Mouse (Mus musculus): ENCODE data around the gene Ube3b.
A peak's percentile ranks its signal among the peaks of the same experiment; 100 is the strongest.

Gene Ube3b

GRCm38 (mm10) chr5:114373581-114373980 is 6.8 kb upstream of the Ube3b start:
- DNase-seq (ENCODE audit: low read depth, low spot score), result no peak

- DNase-seq (ENCODE audit: low read depth, low spot score), result no peak
Observed at GRCm38 (mm10) chr5:114374409-114375213, 5.8 kb upstream of the Ube3b start.

GRCm38 (mm10) chr5:114378177-114378920 is 2.1 kb upstream of the Ube3b start:
- no peak for DNase-seq (ENCODE audit: low read depth, low spot score)

- DNase-seq (ENCODE audit: low read depth, low spot score), result no peak
Observed at GRCm38 (mm10) chr5:114378936-114379335, 1.5 kb upstream of the Ube3b start.

- DNase-seq (ENCODE audit: low read depth, low spot score), result no peak
Observed at GRCm38 (mm10) chr5:114379763-114380162, 644 bp upstream of the Ube3b start.

GRCm38 (mm10) chr5:114381013-114381351 is 575 bp downstream of the Ube3b start:
- no peak for DNase-seq (ENCODE audit: low read depth, low spot score)

GRCm38 (mm10) chr5:114383184-114383904 is 2.9 kb downstream of the Ube3b start:
- no peak for DNase-seq (ENCODE audit: low read depth, low spot score)

GRCm38 (mm10) chr5:114384448-114384847 is 4.0 kb downstream of the Ube3b start:
- DNase-seq (ENCODE audit: low read depth, low spot score), result no peak

GRCm38 (mm10) chr5:114393169-114393568 is 12.8 kb downstream of the Ube3b start:
- DNase-seq (ENCODE audit: low read depth, low spot score), result no peak

GRCm38 (mm10) chr5:114406592-114406991 is 26.2 kb downstream of the Ube3b start:
- DNase-seq (ENCODE audit: low read depth, low spot score), result no peak

- DNase-seq (ENCODE audit: low read depth, low spot score), result no peak
Observed at GRCm38 (mm10) chr5:114407269-114407668, 26.9 kb downstream of the Ube3b start.

GRCm38 (mm10) chr5:114407810-114408209 is 27.4 kb downstream of the Ube3b start:
- no peak for DNase-seq (ENCODE audit: low read depth, low spot score)

- DNase-seq (ENCODE audit: low read depth, low spot score), result no peak
Observed at GRCm38 (mm10) chr5:114408846-114409245, 28.4 kb downstream of the Ube3b start.

- no peak for DNase-seq (ENCODE audit: low read depth, low spot score)
Observed at GRCm38 (mm10) chr5:114410429-114410828, 30.0 kb downstream of the Ube3b start.

- no peak for DNase-seq (ENCODE audit: low read depth, low spot score)
Observed at GRCm38 (mm10) chr5:114412361-114412998, 32.1 kb downstream of the Ube3b start.

- DNase-seq (ENCODE audit: low read depth, low spot score), result no peak
Observed at GRCm38 (mm10) chr5:114413067-114413735, 32.8 kb downstream of the Ube3b start.

GRCm38 (mm10) chr5:114415606-114416005 is 35.2 kb downstream of the Ube3b start:
- DNase-seq (ENCODE audit: low read depth, low spot score), result no peak

GRCm38 (mm10) chr5:114416855-114417254 is 36.4 kb downstream of the Ube3b start:
- DNase-seq (ENCODE audit: low read depth, low spot score), result no peak

GRCm38 (mm10) chr5:114418541-114418940 is 38.1 kb downstream of the Ube3b start:
- peak; percentile 31 for DNase-seq (ENCODE audit: low read depth, low spot score)

- DNase-seq (ENCODE audit: low read depth, low spot score), result no peak
Observed at GRCm38 (mm10) chr5:114421561-114422298, 41.3 kb downstream of the Ube3b start.

- DNase-seq (ENCODE audit: low read depth, low spot score), result no peak
Observed at GRCm38 (mm10) chr5:114422591-114422990, 42.2 kb downstream of the Ube3b start.

Data from retina, postnatal 7 days (tissue).